Mouse (Mus musculus) intestine, embryonic 15.5 days (tissue): ENCODE data around the gene Npepps. TPM values are rescaled to one million over a fixed set of nuclear protein-coding genes. Genes with fewer than 3 reads are reported as not detected.
A peak's percentile ranks its signal among the peaks of the same experiment; 100 is the strongest.

Source experiments
- ATAC-seq: fragments of 200-750 bp; cut with Nextera tagmentation; 2 replicates; pipeline ENCODE4 v1.8.0; 2017; ENCODE audit warnings: moderate TSS enrichment, moderate library complexity
- H3K27ac ChIP-seq: fragments of 300-500 bp; sonication (generic); 2 replicates; pipeline ENCODE4 v1.5.1; 2015; ENCODE audit warnings: mild to moderate bottlenecking, inconsistent platforms
- H3K27me3 ChIP-seq: fragments of 300-500 bp; sonication (generic); replicated peaks from 2 replicates; pipeline ENCODE4 v1.6.1; 2015; ENCODE audit warnings: inconsistent platforms
- H3K36me3 ChIP-seq: fragments of 300-500 bp; sonication (generic); 2 replicates; pipeline ENCODE4 v1.6.1; 2015; ENCODE audit warnings: inconsistent platforms
- H3K4me1 ChIP-seq: fragments of 300-500 bp; sonication (generic); replicated peaks from 2 replicates; pipeline ENCODE4 v1.6.1; 2015; ENCODE audit warnings: inconsistent platforms
- H3K4me2 ChIP-seq: fragments of 300-500 bp; sonication (generic); replicated peaks from 2 replicates; pipeline ENCODE4 v1.6.1; 2015; ENCODE audit warnings: mild to moderate bottlenecking, inconsistent platforms
- H3K4me3 ChIP-seq: fragments of 300-500 bp; sonication (generic); replicated peaks from 2 replicates; pipeline ENCODE4 v1.5.1; 2015; ENCODE audit warnings: inconsistent platforms
- H3K9ac ChIP-seq: fragments of 300-500 bp; sonication (generic); 2 replicates; pipeline ENCODE4 v1.6.1; 2015; ENCODE audit warnings: inconsistent platforms
- H3K9me3 ChIP-seq: fragments of 300-500 bp; sonication (generic); 2 replicates; pipeline ENCODE4 v1.6.1; 2016; ENCODE audit warnings: inconsistent platforms
- WGBS: fragments of 180-500 bp; shearing (Covaris S2); methylation state at CpG from one replicate; pipeline ENCODE4 v1.1.7; 2015; 5-methylcytosine and 5-hydroxymethylcytosine counted together
- polyA plus RNA-seq: library from polyadenylated mRNA; unstranded; fragments of >200 nt; fragmentation: Nextera tagmentation; extraction: Ambion mirVana; gene quantifications from 2 replicates; pipeline ENCODE4 v1.2.1, GENCODE M21; 2015

Npepps gene
- polyA plus RNA-seq, 1 experiment from 2014 or later: 84.1 TPM

- 31% methylated on average over 3 of the region's 3 CpGs for WGBS
- Histone ChIP-seq H3K27me3 (no peaks in the 10 kb centered on the region), H3K4me2 (peak overlapping the region; percentile 76), H3K9ac (no peak overlapping the region), H3K4me3 (peak overlapping the region; percentile 90), H3K27ac (peak overlapping the region; percentile 95; the same call in 1 of the 2 replicates), H3K4me1 (peaks cover under 1% of the 10 kb centered on the region), H3K36me3 (peaks cover 8% of the 10 kb centered on the region), H3K9me3 (no peaks in the 10 kb centered on the region)
- ATAC-seq: no peak
These were observed 91.2 kb downstream of the Npepps start for GRCm38 (mm10) chr11:97189231-97189630.

- H3K9ac ChIP-seq: peak overlapping the region; percentile 69
- H3K4me3 ChIP-seq: peak overlapping the region; percentile 90
- peaks cover 10% of the 10 kb centered on the region for H3K36me3 ChIP-seq
- peaks cover 3% of the 10 kb centered on the region for H3K4me1 ChIP-seq
- peak overlapping the region; percentile 95 for H3K27ac ChIP-seq
- H3K27me3 ChIP-seq: no peaks in the 10 kb centered on the region
- no peaks in the 10 kb centered on the region for H3K9me3 ChIP-seq
- 0% methylated on average over 15 of the region's 15 CpGs for WGBS
- peak overlapping the region; percentile 76 for H3K4me2 ChIP-seq
- ATAC-seq: no peak
These were observed 91.8 kb downstream of the Npepps start for GRCm38 (mm10) chr11:97188643-97188955.

- peak within 1 kb of the TSS; percentile 76 for H3K4me2 ChIP-seq
- no peaks in the 10 kb centered on the region for H3K9me3 ChIP-seq
- peak within 1 kb of the TSS; percentile 92 for H3K9ac ChIP-seq
- no peaks in the 10 kb centered on the region for H3K27me3 ChIP-seq
- H3K27ac ChIP-seq: peak within 1 kb of the TSS; percentile 98
- WGBS: under 1% methylated on average over 97 of the region's 101 CpGs
- ATAC-seq: peak; percentile 95
- H3K4me3 ChIP-seq: peak within 1 kb of the TSS; percentile 90
- H3K4me1 ChIP-seq: peaks cover 3% of the 10 kb centered on the region
- peaks cover 10% of the 10 kb centered on the region for H3K36me3 ChIP-seq
These were observed 92.4 kb downstream of the Npepps start, which contains the start of gene Kpnb1 for GRCm38 (mm10) chr11:97187764-97188642. TSS of gene Kpnb1 (minus strand) at chr11:97187881.

DNA sequence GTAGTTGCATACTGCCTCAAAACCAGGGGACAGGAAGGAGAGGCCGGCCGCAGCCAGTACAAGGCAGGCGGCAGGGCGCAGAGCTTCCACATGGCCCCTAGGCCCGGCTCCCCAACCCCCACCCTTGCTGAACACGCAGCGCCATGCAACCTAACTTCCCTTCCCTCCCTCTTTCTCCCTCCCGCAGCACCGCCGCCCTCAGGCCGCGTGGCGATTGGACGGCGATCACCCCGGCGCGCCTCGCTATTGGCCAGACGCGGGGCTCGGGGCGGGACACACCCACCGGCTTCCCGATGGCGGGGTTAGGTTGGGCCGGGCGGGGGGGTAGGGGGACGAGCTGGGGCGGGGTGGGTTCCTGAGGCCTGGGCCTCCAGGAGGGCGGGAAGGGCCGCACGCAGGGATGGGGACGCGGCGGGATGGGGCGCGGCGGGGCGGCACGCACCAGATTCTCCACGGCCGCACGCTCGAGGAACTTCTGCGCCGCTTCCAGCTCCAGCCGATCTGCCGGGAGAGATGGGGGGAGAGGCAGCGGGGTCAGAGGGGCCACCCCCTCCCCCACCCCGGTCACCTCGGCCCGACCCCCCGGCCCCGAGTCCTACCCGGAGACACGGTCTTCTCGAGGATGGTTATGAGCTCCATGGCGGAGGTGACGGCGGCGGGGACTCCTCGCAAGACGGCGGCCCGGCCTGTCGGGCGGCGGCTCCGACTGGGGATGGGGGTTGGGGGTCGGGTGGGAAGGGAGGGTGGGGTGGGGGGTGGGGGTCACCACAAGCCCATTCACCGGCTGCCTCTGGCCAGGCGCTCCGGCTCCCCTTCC, 93.3 kb downstream of the Npepps start:
- Histone ChIP-seq H3K4me1 (peaks cover 3% of the 10 kb centered on the region), H3K4me3 (peak overlapping the region; percentile 90), H3K27me3 (no peaks in the 10 kb centered on the region), H3K27ac (peak overlapping the region; percentile 98), H3K9ac (peak overlapping the region; percentile 92), H3K9me3 (no peaks in the 10 kb centered on the region), H3K4me2 (peak overlapping the region; percentile 76), H3K36me3 (peaks cover 14% of the 10 kb centered on the region)
- under 1% methylated on average over 69 of the region's 74 CpGs for WGBS
- ATAC-seq: peak; percentile 82

- H3K27me3 ChIP-seq: no peaks in the 10 kb centered on the region
- H3K9me3 ChIP-seq: no peaks in the 10 kb centered on the region
- peaks cover 3% of the 10 kb centered on the region for H3K4me1 ChIP-seq
- peaks cover 25% of the 10 kb centered on the region for H3K36me3 ChIP-seq
- 54% methylated on average over 5 of the region's 5 CpGs for WGBS
- peak overlapping the region; percentile 90 for H3K4me3 ChIP-seq
- ATAC-seq: no peak
- peak overlapping the region; percentile 64; the same call in 1 of the 2 replicates for H3K9ac ChIP-seq
- no peak overlapping the region for H3K27ac ChIP-seq
- H3K4me2 ChIP-seq: peak overlapping the region; percentile 76
These were observed 94.5 kb downstream of the Npepps start for GRCm38 (mm10) chr11:97185704-97186614.

DNA sequence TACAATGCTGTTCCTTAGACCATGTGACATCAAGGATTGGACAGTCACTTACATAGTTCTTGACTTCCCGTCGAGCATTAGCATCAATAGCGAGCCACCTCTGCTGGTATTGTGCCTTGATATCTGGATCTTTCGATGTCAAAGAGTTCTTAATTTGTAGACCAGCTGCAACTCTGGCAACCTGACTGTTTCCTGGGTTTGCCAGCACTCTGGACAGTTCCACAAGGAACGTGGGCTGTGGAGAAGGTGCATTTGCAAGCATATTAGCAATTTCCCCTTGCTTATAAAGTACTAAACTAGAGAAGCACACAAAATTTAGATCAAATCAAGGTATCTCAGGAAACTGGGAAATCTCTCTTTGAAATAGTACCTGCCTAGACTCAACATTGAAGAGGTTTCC, 95.6 kb downstream of the Npepps start:
- H3K9me3 ChIP-seq: no peaks in the 10 kb centered on the region
- peaks cover 36% of the 10 kb centered on the region for H3K36me3 ChIP-seq
- no peak for ATAC-seq
- WGBS: 71% methylated on average over 5 of the region's 5 CpGs
- no peak overlapping the region for H3K4me3 ChIP-seq
- H3K4me2 ChIP-seq: no peak overlapping the region
- no peaks in the 10 kb centered on the region for H3K27me3 ChIP-seq
- peaks cover 3% of the 10 kb centered on the region for H3K4me1 ChIP-seq
- no peak overlapping the region for H3K27ac ChIP-seq
- H3K9ac ChIP-seq: no peak overlapping the region

- Histone ChIP-seq H3K27me3 (no peaks in the 10 kb centered on the region), H3K4me3 (no peak overlapping the region), H3K9ac (no peak overlapping the region), H3K36me3 (peaks cover 48% of the 10 kb centered on the region), H3K9me3 (no peaks in the 10 kb centered on the region), H3K4me2 (no peak overlapping the region), H3K27ac (no peak overlapping the region), H3K4me1 (peaks cover 3% of the 10 kb centered on the region)
- WGBS: 81% methylated on average over 3 of the region's 3 CpGs
- no peak for ATAC-seq
These were observed 98.0 kb downstream of the Npepps start for GRCm38 (mm10) chr11:97182446-97182845.

- WGBS: 72% methylated on average over 5 of the region's 5 CpGs
- Histone ChIP-seq H3K4me3 (no peak overlapping the region), H3K27me3 (no peaks in the 10 kb centered on the region), H3K9me3 (no peaks in the 10 kb centered on the region), H3K36me3 (peaks cover 55% of the 10 kb centered on the region), H3K9ac (no peak overlapping the region), H3K4me1 (peaks cover 3% of the 10 kb centered on the region), H3K4me2 (no peak overlapping the region), H3K27ac (no peak overlapping the region)
- no peak for ATAC-seq
These were observed 99.4 kb downstream of the Npepps start for GRCm38 (mm10) chr11:97181061-97181460.

GRCm38 (mm10) chr11:97178198-97178597, 102.2 kb downstream of the Npepps start:
- Histone ChIP-seq H3K4me1 (no peaks in the 10 kb centered on the region; the same call in 1 of the 2 replicates), H3K4me3 (no peak overlapping the region), H3K36me3 (peaks cover 65% of the 10 kb centered on the region), H3K4me2 (no peak overlapping the region), H3K27ac (no peak overlapping the region), H3K9me3 (no peaks in the 10 kb centered on the region), H3K27me3 (no peaks in the 10 kb centered on the region), H3K9ac (no peak overlapping the region)
- 93% methylated on average over 2 of the region's 2 CpGs for WGBS
- ATAC-seq: no peak

- Histone ChIP-seq H3K4me1 (no peaks in the 10 kb centered on the region; the same call in 1 of the 2 replicates), H3K4me3 (no peak overlapping the region), H3K27me3 (no peaks in the 10 kb centered on the region), H3K27ac (no peak overlapping the region), H3K36me3 (peaks cover 62% of the 10 kb centered on the region), H3K9me3 (no peaks in the 10 kb centered on the region), H3K4me2 (no peak overlapping the region), H3K9ac (no peak overlapping the region)
- ATAC-seq: no peak
- WGBS: 53% methylated on average over 3 of the region's 3 CpGs
These were observed 103.6 kb downstream of the Npepps start for GRCm38 (mm10) chr11:97176851-97177250.

DNA sequence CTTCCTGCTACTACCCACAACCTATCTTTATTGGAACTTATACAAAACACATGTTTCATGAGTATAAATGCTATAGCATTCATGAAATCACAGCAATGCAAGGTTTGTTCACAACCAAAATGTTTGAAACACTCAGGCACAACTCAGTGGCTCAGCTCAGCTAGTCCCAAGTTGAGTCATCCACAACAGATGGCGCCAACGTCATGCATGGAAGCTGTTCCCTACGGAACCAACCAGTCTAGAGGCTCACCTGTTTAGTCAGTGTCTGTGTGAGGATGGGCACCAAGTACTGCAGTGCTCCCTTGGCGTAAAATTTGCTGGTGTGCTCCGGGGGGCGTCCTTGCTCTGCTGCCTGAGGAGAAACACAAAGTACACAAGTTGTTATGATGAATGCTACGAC, 104.9 kb downstream of the Npepps start:
- Histone ChIP-seq H3K27me3 (no peaks in the 10 kb centered on the region), H3K27ac (no peak overlapping the region), H3K4me2 (no peak overlapping the region), H3K9ac (no peak overlapping the region), H3K4me1 (no peaks in the 10 kb centered on the region; the same call in 1 of the 2 replicates), H3K4me3 (no peak overlapping the region), H3K36me3 (peaks cover 61% of the 10 kb centered on the region), H3K9me3 (no peaks in the 10 kb centered on the region)
- ATAC-seq: no peak
- 89% methylated on average over 7 of the region's 7 CpGs for WGBS
